Mouse (Mus musculus): ENCODE measurements around the gene Nectin2.

Nectin2 gene

GRCm38 (mm10) chr7:19762283-19762682 is 12.0 kb upstream of the Nectin2 start:
- H3K36me3 ChIP-seq (ENCODE audit: insufficient read depth, low read length), result peaks cover 79% of the 10 kb centered on the region
- peaks cover 66% of the 10 kb centered on the region for H3K4me1 ChIP-seq (replicated peaks; ENCODE audit: low read depth, low read length)
- H3K9me3 ChIP-seq (ENCODE audit: low read length), result peaks cover 12% of the 10 kb centered on the region; the same call in 1 of the 2 replicates
- TF ChIP-seq CTCF (conservative IDR thresholded peaks at IDR 0.05; ENCODE audit: low read length), result no peak
- no peak for TF ChIP-seq POU5F1 (IDR thresholded peaks at IDR 0.05; ENCODE audit: borderline replicate concordance, low read length)
- TF ChIP-seq NANOG (IDR thresholded peaks at IDR 0.05; ENCODE audit: borderline replicate concordance, low read length), result no peak
- no peak overlapping the region for H3K4me3 ChIP-seq (replicated peaks; ENCODE audit: low read length)
- H3K27me3 ChIP-seq (ENCODE audit: insufficient read depth, low read length), result no peaks in the 10 kb centered on the region

DNA sequence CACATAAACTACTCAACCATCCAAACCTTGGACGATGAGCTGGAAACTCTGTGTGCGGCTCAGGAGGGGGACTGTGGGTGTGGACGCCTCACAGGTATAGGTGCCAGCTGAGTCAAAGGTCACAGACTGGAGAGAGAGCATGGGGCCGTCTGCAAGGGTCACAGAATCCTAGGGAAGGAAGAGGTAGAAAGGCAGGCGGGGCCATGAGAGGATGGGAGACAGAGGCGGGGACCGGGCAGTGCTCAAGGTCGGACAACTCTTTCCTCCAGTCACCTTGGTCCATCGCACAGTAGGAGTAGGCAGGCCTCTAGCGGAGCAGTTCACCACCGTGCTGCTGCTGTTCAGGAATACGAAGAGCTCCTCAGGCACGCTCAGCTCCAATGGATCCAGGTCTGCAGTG is 9.7 kb upstream of the Nectin2 start:
- peaks cover 14% of the 10 kb centered on the region; the same call in 1 of the 2 replicates for H3K9me3 ChIP-seq (ENCODE audit: low read length)
- H3K4me1 ChIP-seq (replicated peaks; ENCODE audit: low read depth, low read length), result peaks cover 68% of the 10 kb centered on the region
- peaks cover 75% of the 10 kb centered on the region for H3K36me3 ChIP-seq (ENCODE audit: insufficient read depth, low read length)
- no peak for TF ChIP-seq CTCF (conservative IDR thresholded peaks at IDR 0.05; ENCODE audit: low read length)
- TF ChIP-seq POU5F1 (IDR thresholded peaks at IDR 0.05; ENCODE audit: borderline replicate concordance, low read length), result no peak
- TF ChIP-seq NANOG (IDR thresholded peaks at IDR 0.05; ENCODE audit: borderline replicate concordance, low read length), result no peak
- H3K27me3 ChIP-seq (ENCODE audit: insufficient read depth, low read length), result no peaks in the 10 kb centered on the region
- H3K4me3 ChIP-seq (replicated peaks; ENCODE audit: low read length), result peak overlapping the region; percentile 17; the same call in 1 of the 2 replicates

DNA sequence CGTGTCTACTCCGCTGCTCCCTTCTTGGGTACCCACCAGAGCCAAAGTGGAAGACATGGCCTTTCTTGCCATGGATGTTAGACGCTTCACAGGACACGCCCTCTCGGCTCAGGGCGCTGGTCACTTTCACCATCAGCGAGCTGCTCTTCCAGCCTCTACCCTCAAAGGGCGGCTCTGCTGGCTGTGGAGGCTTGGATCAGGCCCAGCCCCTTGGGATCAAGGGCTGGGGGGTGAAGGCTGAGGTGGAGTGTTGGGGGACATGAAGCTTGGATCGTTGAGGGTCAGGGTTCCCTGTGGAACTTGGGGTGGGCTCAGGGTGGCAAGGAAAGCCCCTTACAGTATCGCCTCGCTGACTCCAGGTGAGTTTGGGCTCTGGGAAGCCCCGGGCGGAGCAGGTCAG is 8.3 kb upstream of the Nectin2 start:
- Histone ChIP-seq H3K4me1 (replicated peaks; ENCODE audit: low read depth, low read length) (peaks cover 66% of the 10 kb centered on the region), H3K9me3 (ENCODE audit: low read length) (peaks cover 9% of the 10 kb centered on the region; the same call in 1 of the 2 replicates), H3K27me3 (ENCODE audit: insufficient read depth, low read length) (no peaks in the 10 kb centered on the region), H3K4me3 (replicated peaks; ENCODE audit: low read length) (peak overlapping the region; percentile 61), H3K36me3 (ENCODE audit: insufficient read depth, low read length) (peaks cover 63% of the 10 kb centered on the region)
- TF ChIP-seq POU5F1 (IDR thresholded peaks at IDR 0.05; ENCODE audit: borderline replicate concordance, low read length), result no peak
- TF ChIP-seq CTCF (conservative IDR thresholded peaks at IDR 0.05; ENCODE audit: low read length), result no peak
- TF ChIP-seq NANOG (IDR thresholded peaks at IDR 0.05; ENCODE audit: borderline replicate concordance, low read length), result no peak

GRCm38 (mm10) chr7:19755851-19756786 is 5.8 kb upstream of the Nectin2 start:
- H3K4me3 ChIP-seq (replicated peaks; ENCODE audit: low read length), result peak overlapping the region; percentile 29; the same call in 1 of the 2 replicates
- TF ChIP-seq CTCF (conservative IDR thresholded peaks at IDR 0.05; ENCODE audit: low read length) (no peak), NANOG (IDR thresholded peaks at IDR 0.05; ENCODE audit: borderline replicate concordance, low read length) (no peak), POU5F1 (IDR thresholded peaks at IDR 0.05; ENCODE audit: borderline replicate concordance, low read length) (no peak)
- H3K4me1 ChIP-seq (replicated peaks; ENCODE audit: low read depth, low read length), result peaks cover 81% of the 10 kb centered on the region
- peaks cover 3% of the 10 kb centered on the region; the same call in 1 of the 2 replicates for H3K9me3 ChIP-seq (ENCODE audit: low read length)
- H3K27me3 ChIP-seq (ENCODE audit: insufficient read depth, low read length), result no peaks in the 10 kb centered on the region
- peaks cover 41% of the 10 kb centered on the region for H3K36me3 ChIP-seq (ENCODE audit: insufficient read depth, low read length)

GRCm38 (mm10) chr7:19755008-19755407 is 4.7 kb upstream of the Nectin2 start:
- Histone ChIP-seq H3K4me3 (replicated peaks; ENCODE audit: low read length) (no peak overlapping the region), H3K36me3 (ENCODE audit: insufficient read depth, low read length) (peaks cover 38% of the 10 kb centered on the region), H3K4me1 (replicated peaks; ENCODE audit: low read depth, low read length) (peaks cover 86% of the 10 kb centered on the region), H3K27me3 (ENCODE audit: insufficient read depth, low read length) (no peaks in the 10 kb centered on the region), H3K9me3 (ENCODE audit: low read length) (peaks cover 3% of the 10 kb centered on the region; the same call in 1 of the 2 replicates)
- TF ChIP-seq NANOG (IDR thresholded peaks at IDR 0.05; ENCODE audit: borderline replicate concordance, low read length) (no peak), POU5F1 (IDR thresholded peaks at IDR 0.05; ENCODE audit: borderline replicate concordance, low read length) (no peak), CTCF (conservative IDR thresholded peaks at IDR 0.05; ENCODE audit: low read length) (peak; percentile 36)

GRCm38 (mm10) chr7:19754065-19754464 is 3.8 kb upstream of the Nectin2 start:
- H3K36me3 ChIP-seq (ENCODE audit: insufficient read depth, low read length), result peaks cover 32% of the 10 kb centered on the region
- no peaks in the 10 kb centered on the region for H3K27me3 ChIP-seq (ENCODE audit: insufficient read depth, low read length)
- TF ChIP-seq POU5F1 (IDR thresholded peaks at IDR 0.05; ENCODE audit: borderline replicate concordance, low read length) (no peak), CTCF (conservative IDR thresholded peaks at IDR 0.05; ENCODE audit: low read length) (no peak), NANOG (IDR thresholded peaks at IDR 0.05; ENCODE audit: borderline replicate concordance, low read length) (no peak)
- H3K4me3 ChIP-seq (replicated peaks; ENCODE audit: low read length), result no peak overlapping the region
- H3K4me1 ChIP-seq (replicated peaks; ENCODE audit: low read depth, low read length), result peaks cover 80% of the 10 kb centered on the region
- H3K9me3 ChIP-seq (ENCODE audit: low read length), result peaks cover 3% of the 10 kb centered on the region; the same call in 1 of the 2 replicates

DNA sequence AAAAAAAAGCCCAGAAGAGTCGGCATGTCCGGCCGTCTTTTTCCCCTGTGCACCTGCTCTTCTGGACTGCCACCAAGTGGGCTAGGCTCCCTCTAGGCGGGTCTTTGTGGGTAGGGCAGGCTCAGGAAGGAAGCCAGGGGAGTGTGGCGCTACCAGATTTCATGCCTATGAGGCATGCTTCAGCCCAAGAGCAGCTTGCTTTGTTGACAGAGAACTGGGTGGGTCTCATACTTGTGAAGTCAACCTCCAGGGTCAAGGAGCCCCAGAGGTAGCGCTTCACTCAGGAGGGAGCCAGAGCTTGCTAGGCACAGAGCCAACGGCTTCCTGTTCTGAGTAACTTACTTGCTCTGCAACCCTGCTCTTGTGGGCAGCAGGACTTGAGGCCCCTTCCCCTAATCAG is 3.3 kb upstream of the Nectin2 start:
- TF ChIP-seq POU5F1 (IDR thresholded peaks at IDR 0.05; ENCODE audit: borderline replicate concordance, low read length) (no peak), NANOG (IDR thresholded peaks at IDR 0.05; ENCODE audit: borderline replicate concordance, low read length) (no peak), CTCF (conservative IDR thresholded peaks at IDR 0.05; ENCODE audit: low read length) (no peak)
- Histone ChIP-seq H3K27me3 (ENCODE audit: insufficient read depth, low read length) (no peaks in the 10 kb centered on the region), H3K4me1 (replicated peaks; ENCODE audit: low read depth, low read length) (peaks cover 75% of the 10 kb centered on the region), H3K9me3 (ENCODE audit: low read length) (peaks cover 3% of the 10 kb centered on the region; the same call in 1 of the 2 replicates), H3K36me3 (ENCODE audit: insufficient read depth, low read length) (peaks cover 28% of the 10 kb centered on the region), H3K4me3 (replicated peaks; ENCODE audit: low read length) (peak overlapping the region; percentile 32; the same call in 1 of the 2 replicates)

GRCm38 (mm10) chr7:19752652-19753051 is 2.4 kb upstream of the Nectin2 start:
- no peaks in the 10 kb centered on the region for H3K27me3 ChIP-seq (ENCODE audit: insufficient read depth, low read length)
- H3K36me3 ChIP-seq (ENCODE audit: insufficient read depth, low read length), result peaks cover 19% of the 10 kb centered on the region
- no peak for TF ChIP-seq NANOG (IDR thresholded peaks at IDR 0.05; ENCODE audit: borderline replicate concordance, low read length)
- TF ChIP-seq POU5F1 (IDR thresholded peaks at IDR 0.05; ENCODE audit: borderline replicate concordance, low read length), result no peak
- peak; percentile 48 for TF ChIP-seq CTCF (conservative IDR thresholded peaks at IDR 0.05; ENCODE audit: low read length)
- no peak overlapping the region for H3K4me3 ChIP-seq (replicated peaks; ENCODE audit: low read length)
- H3K9me3 ChIP-seq (ENCODE audit: low read length), result peaks cover 3% of the 10 kb centered on the region; the same call in 1 of the 2 replicates
- peaks cover 68% of the 10 kb centered on the region for H3K4me1 ChIP-seq (replicated peaks; ENCODE audit: low read depth, low read length)

Measured in E14TG2a.4 (cell line).